Mouse (Mus musculus) ES-Bruce4 (cell line): ENCODE data around the gene Zfp964.
"Not testable (repeated sequence)": the region's sequence is repeated elsewhere in the genome, so short reads cannot be mapped to it uniquely, and the experiment has no call there.

Experiments
- CTCF ChIP-seq: IDR thresholded peaks from one replicate; pipeline ENCODE4 v1.8.1; 2011; ENCODE audit warnings: low read depth, low read length
- POLR2A ChIP-seq: IDR thresholded peaks from one replicate; pipeline ENCODE4 v1.8.1; 2011; ENCODE audit warnings: low read length; ENCODE audit not compliant: insufficient read depth

- not testable (repeated sequence) for TF ChIP-seq POLR2A, CTCF
These were observed 56.3 kb downstream of the Zfp964 start, which contains the start of gene Zfp869 for GRCm38 (mm10) chr8:69710624-69711023.
